Mouse (Mus musculus) brain, embryonic 14.5 days (tissue): ENCODE data around the gene H2-Eb2.

Experiments
- CTCF ChIP-seq: fragments of 200-500 bp; IDR thresholded peaks from 2 replicates; pipeline ENCODE4 v1.5.1; 2012; ENCODE audit warnings: inconsistent platforms, mild to moderate bottlenecking, moderate library complexity, borderline replicate concordance; ENCODE audit not compliant: insufficient read depth, insufficient read length; ENCODE audit errors: extremely low read depth
- POLR2A ChIP-seq: fragments of 200-500 bp; IDR thresholded peaks from 2 replicates; pipeline ENCODE4 v1.6.1; 2012; ENCODE audit warnings: mild to moderate bottlenecking, inconsistent platforms, borderline replicate concordance; ENCODE audit not compliant: poor library complexity, insufficient read depth, insufficient read length, severe bottlenecking; ENCODE audit errors: extremely low read depth

DNA sequence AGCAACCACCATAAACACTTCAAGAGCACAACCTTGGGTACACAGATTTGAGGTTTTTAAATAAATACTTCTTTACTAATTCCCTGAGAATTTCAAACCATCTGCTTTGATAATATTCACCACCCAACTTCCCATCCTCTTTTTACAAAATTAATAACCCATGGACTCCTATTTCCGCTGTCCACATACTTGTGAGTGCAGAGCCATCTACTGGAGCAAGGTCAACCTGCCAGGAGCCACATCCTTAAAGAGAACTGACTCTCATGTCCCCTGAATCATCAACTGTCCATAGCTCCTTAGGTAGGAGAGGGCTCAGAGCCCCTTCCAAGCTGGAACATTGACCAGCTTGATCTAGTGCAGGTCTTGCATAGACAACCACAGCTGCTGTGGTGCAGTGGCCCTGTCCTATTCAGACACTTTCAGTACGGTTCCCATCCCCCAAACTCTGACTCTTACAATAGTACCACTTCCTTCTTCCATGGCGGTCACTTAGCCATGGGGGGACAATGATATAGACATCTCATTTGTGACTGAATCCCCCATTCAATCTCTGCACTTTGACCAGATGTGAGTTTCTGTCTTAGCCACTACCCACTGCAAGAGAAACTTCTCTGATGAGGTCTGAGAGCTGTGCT, 38.3 kb downstream of the H2-Eb2 start:
- no peak for TF ChIP-seq CTCF
- no peak for TF ChIP-seq POLR2A
